Mouse (Mus musculus) stomach, embryonic 16.5 days (tissue): ENCODE measurements around the gene Cdsn. TPM values are rescaled to one million over a fixed set of nuclear protein-coding genes. Genes with fewer than 3 reads are reported as not detected.

Experiments
- ATAC-seq: fragments of 200-750 bp; cut with Nextera tagmentation; 2 replicates; pipeline ENCODE4 v1.8.0; 2017; ENCODE audit warnings: moderate number of reproducible peaks, moderate TSS enrichment; ENCODE audit not compliant: insufficient read depth, low FRiP score
- H3K27ac ChIP-seq: fragments of 300-500 bp; sonication (generic); 2 replicates; pipeline ENCODE4 v1.5.1; 2014; ENCODE audit warnings: low read length
- H3K27me3 ChIP-seq: fragments of 300-500 bp; sonication (generic); 2 replicates; pipeline ENCODE4 v1.6.1; 2014; ENCODE audit warnings: low read length, control low read depth, mixed read lengths; ENCODE audit not compliant: control insufficient read depth, insufficient read depth
- H3K36me3 ChIP-seq: fragments of 300-500 bp; sonication (generic); 2 replicates; pipeline ENCODE4 v1.6.1; 2014; ENCODE audit warnings: low read length; ENCODE audit not compliant: control insufficient read depth, insufficient read depth
- H3K4me1 ChIP-seq: fragments of 300-500 bp; sonication (generic); 2 replicates; pipeline ENCODE4 v1.6.1; 2014; ENCODE audit warnings: low read length, control low read depth, mixed read lengths; ENCODE audit not compliant: control insufficient read depth, insufficient read depth
- H3K4me2 ChIP-seq: fragments of 300-500 bp; sonication (generic); 2 replicates; pipeline ENCODE4 v1.6.1; 2014; ENCODE audit warnings: low read depth, low read length, mixed read lengths
- H3K4me3 ChIP-seq: fragments of 300-500 bp; sonication (generic); replicated peaks from 2 replicates; pipeline ENCODE4 v1.5.1; 2014; ENCODE audit warnings: mild to moderate bottlenecking, low read length
- H3K9ac ChIP-seq: fragments of 300-500 bp; sonication (generic); 2 replicates; pipeline ENCODE4 v1.6.1; 2014; ENCODE audit warnings: low read length
- H3K9me3 ChIP-seq: fragments of 300-500 bp; sonication (generic); replicated peaks from 2 replicates; pipeline ENCODE4 v1.6.1; 2016; ENCODE audit warnings: low read length, control low read depth; ENCODE audit not compliant: control insufficient read depth
- WGBS: fragments of 180-500 bp; shearing (Covaris S2); extraction: QIAGEN DNeasy Blood & Tissue Kit; methylation state at CpG from one replicate; pipeline ENCODE4 v1.1.7; 2014; 5-methylcytosine and 5-hydroxymethylcytosine counted together
- polyA plus RNA-seq: library from polyadenylated mRNA; unstranded; fragments of >200 nt; fragmentation: Nextera tagmentation; extraction: Ambion mirVana; gene quantifications from 2 replicates; pipeline ENCODE4 v1.2.1, GENCODE M21; 2015

Cdsn gene
- polyA plus RNA-seq, 1 experiment from 2014 or later, result 7.7 TPM

- Histone ChIP-seq H3K4me3 (no peak overlapping the region), H3K27me3 (no peaks in the 10 kb centered on the region), H3K9me3 (no peaks in the 10 kb centered on the region), H3K4me2 (no peak overlapping the region), H3K4me1 (no peaks in the 10 kb centered on the region), H3K36me3 (no peaks in the 10 kb centered on the region), H3K27ac (no peak overlapping the region), H3K9ac (no peak overlapping the region)
- no peak for ATAC-seq
- 71% methylated on average over 9 of the region's 9 CpGs for WGBS
Measured at GRCm38 (mm10) chr17:35592131-35592530, 40.2 kb downstream of the Cdsn start.

GRCm38 (mm10) chr17:35593786-35594185 lies 41.9 kb downstream of the Cdsn start:
- Histone ChIP-seq H3K27ac (no peak overlapping the region), H3K4me2 (no peak overlapping the region), H3K4me3 (no peak overlapping the region), H3K9me3 (no peaks in the 10 kb centered on the region), H3K4me1 (no peaks in the 10 kb centered on the region), H3K27me3 (no peaks in the 10 kb centered on the region), H3K9ac (no peak overlapping the region), H3K36me3 (no peaks in the 10 kb centered on the region)
- no peak for ATAC-seq
- 41% methylated on average over 4 of the region's 4 CpGs for WGBS

- Histone ChIP-seq H3K4me2 (no peak overlapping the region), H3K9me3 (no peaks in the 10 kb centered on the region), H3K4me3 (no peak overlapping the region), H3K36me3 (no peaks in the 10 kb centered on the region), H3K27me3 (no peaks in the 10 kb centered on the region), H3K27ac (no peak overlapping the region), H3K4me1 (no peaks in the 10 kb centered on the region), H3K9ac (no peak overlapping the region)
- WGBS, result 84% methylated on average over 7 of the region's 7 CpGs
- no peak for ATAC-seq
Measured at GRCm38 (mm10) chr17:35594456-35594855, 42.5 kb downstream of the Cdsn start.

- Histone ChIP-seq H3K27ac (peak overlapping the region; percentile 63), H3K4me2 (no peak overlapping the region), H3K4me1 (0 out of 2 replicates have a peak, but pooled peaks cover 4% of the 10 kb centered on the region), H3K9me3 (no peaks in the 10 kb centered on the region), H3K27me3 (no peaks in the 10 kb centered on the region), H3K36me3 (no peaks in the 10 kb centered on the region), H3K4me3 (no peak overlapping the region), H3K9ac (no peak overlapping the region)
- peak; percentile 64; the same call in 1 of the 2 replicates for ATAC-seq
- 86% methylated on average over 3 of the region's 3 CpGs for WGBS
Measured at GRCm38 (mm10) chr17:35597399-35597798, 45.5 kb downstream of the Cdsn start.

GRCm38 (mm10) chr17:35601249-35601648 lies 49.3 kb downstream of the Cdsn start, which contains the start of gene Sfta2:
Gene Sfta2, plus strand, starts transcription at chr17:35601549.
- no peaks in the 10 kb centered on the region for H3K9me3 ChIP-seq
- ATAC-seq, result peak; percentile 22; the same call in 1 of the 2 replicates
- peak within 1 kb of the TSS; percentile 16; the same call in 1 of the 2 replicates for H3K4me2 ChIP-seq
- peak within 1 kb of the TSS; percentile 68 for H3K27ac ChIP-seq
- 43% methylated on average over 2 of the region's 2 CpGs for WGBS
- H3K9ac ChIP-seq, result no peak within 1 kb of the TSS
- H3K4me3 ChIP-seq, result no peak within 1 kb of the TSS
- H3K36me3 ChIP-seq, result no peaks in the 10 kb centered on the region
- 0 out of 2 replicates have a peak, but pooled peaks cover 4% of the 10 kb centered on the region for H3K4me1 ChIP-seq
- no peaks in the 10 kb centered on the region for H3K27me3 ChIP-seq

GRCm38 (mm10) chr17:35601736-35602354 lies 49.9 kb downstream of the Cdsn start:
- WGBS, result 29% methylated on average over 8 of the region's 8 CpGs

More at GRCm38 (mm10) chr17:35601736-35602354, 49.9 kb downstream of the Cdsn start:
- Histone ChIP-seq H3K9me3 (no peaks in the 10 kb centered on the region), H3K36me3 (no peaks in the 10 kb centered on the region), H3K9ac (no peak overlapping the region), H3K27me3 (no peaks in the 10 kb centered on the region), H3K4me1 (0 out of 2 replicates have a peak, but pooled peaks cover 4% of the 10 kb centered on the region), H3K27ac (peak overlapping the region; percentile 68), H3K4me2 (0 out of 2 replicates have a peak overlapping the region, but pooled peaks have one; percentile 16), H3K4me3 (no peak overlapping the region)
- ATAC-seq, result peak; percentile 80

Other genes with a start within 250 kb of the Cdsn start
- gene H2-Q1, start 231.7 kb upstream of the Cdsn start, polyA plus RNA-seq, result 0.74 and 0.75 TPM in 2 replicates
- gene H2-Q2, start 209.9 kb upstream of the Cdsn start, polyA plus RNA-seq, result 15.0 and 16.3 TPM in 2 replicates
- 2.2 and 2.6 TPM in 2 replicates for gene H2-Q4, start 172.5 kb upstream of the Cdsn start, polyA plus RNA-seq
- gene H2-Q6, start 127.3 kb upstream of the Cdsn start, polyA plus RNA-seq, result 0.86 and 1.1 TPM in 2 replicates
- gene H2-Q7, start 113.0 kb upstream of the Cdsn start, polyA plus RNA-seq, result 3.6 and 4.2 TPM in 2 replicates
- gene H2-Q10, start 82.0 kb upstream of the Cdsn start, polyA plus RNA-seq, result 17.9 and 22.4 TPM in 2 replicates
- not detected in 2 replicates for gene Pou5f1, start 46.1 kb upstream of the Cdsn start, polyA plus RNA-seq
- 79.6 and 83.1 TPM in 2 replicates for gene Tcf19, start 35.3 kb upstream of the Cdsn start, polyA plus RNA-seq
- 17.5 and 19.4 TPM in 2 replicates for gene Cchcr1, start 35.0 kb upstream of the Cdsn start, polyA plus RNA-seq
- 1.3 and 2.0 TPM in 2 replicates for gene Psors1c2, start 18.9 kb upstream of the Cdsn start, polyA plus RNA-seq
- gene 2300002M23Rik, start 15.3 kb downstream of the Cdsn start, polyA plus RNA-seq, result 115 and 211 TPM in 2 replicates
- 10.2 and 14.0 TPM in 2 replicates for gene Sfta2, start 49.4 kb downstream of the Cdsn start, polyA plus RNA-seq
- 2.9 and 4.5 TPM in 2 replicates for gene Gm9573, start 74.5 kb downstream of the Cdsn start, polyA plus RNA-seq
- 71.0 and 145 TPM in 2 replicates for gene Mucl3, start 91.6 kb downstream of the Cdsn start, polyA plus RNA-seq
- gene Vars2, start 115.5 kb downstream of the Cdsn start, polyA plus RNA-seq, result 17.2 and 17.4 TPM in 2 replicates
- gene Gtf2h4, start 121.6 kb downstream of the Cdsn start, polyA plus RNA-seq, result 38.6 and 41.5 TPM in 2 replicates
- 81.5 and 86.5 TPM in 2 replicates for gene Ddr1, start 152.5 kb downstream of the Cdsn start, polyA plus RNA-seq